Mouse (Mus musculus) olfactory bulb, adult 2 months (tissue): ENCODE measurements around the gene Sept4. TPM values are rescaled to one million over a fixed set of nuclear protein-coding genes. Genes with fewer than 3 reads are reported as not detected.

Experiments
- H3K27ac ChIP-seq: fragments of 200-500 bp; 2 replicates; pipeline ENCODE4 v1.5.1; 2012; ENCODE audit warnings: low read depth, low read length; ENCODE audit not compliant: insufficient read depth
- H3K4me1 ChIP-seq: fragments of 200-500 bp; 2 replicates; pipeline ENCODE4 v1.6.1; 2012; ENCODE audit warnings: low read length; ENCODE audit not compliant: control insufficient read depth, insufficient read depth
- H3K4me3 ChIP-seq: fragments of 200-500 bp; 2 replicates; pipeline ENCODE4 v1.5.1; 2012; ENCODE audit warnings: mild to moderate bottlenecking, low read depth, low read length, moderate library complexity; ENCODE audit not compliant: insufficient read depth
- CTCF ChIP-seq: fragments of 200-500 bp; IDR thresholded peaks from 2 replicates; pipeline ENCODE4 v1.5.1; 2012; ENCODE audit warnings: low read depth, mild to moderate bottlenecking, low read length, moderate library complexity; ENCODE audit not compliant: insufficient read depth
- POLR2A ChIP-seq: fragments of 200-500 bp; IDR thresholded peaks from 2 replicates; pipeline ENCODE4 v1.6.1; 2012; ENCODE audit warnings: mild to moderate bottlenecking, low read depth, low read length, moderate library complexity; ENCODE audit not compliant: insufficient read depth
- WGBS: fragments of 180-500 bp; shearing (Covaris S2); methylation state at CpG from one replicate; pipeline ENCODE4 v1.1.7; 2018; 5-methylcytosine and 5-hydroxymethylcytosine counted together
- polyA plus RNA-seq: library from polyadenylated mRNA; stranded (reverse); fragments of >200 nt; gene quantifications from 2 replicates; pipeline ENCODE4 v1.2.4, GENCODE M21; 2012; ENCODE audit warnings: low replicate concordance; ENCODE audit not compliant: missing spikeins, insufficient read depth, insufficient read length

Gene Sept4
- polyA plus RNA-seq, 1 experiment, result not detected

- Histone ChIP-seq H3K27ac (no peak overlapping the region), H3K4me3 (no peak overlapping the region), H3K4me1 (peaks cover 28% of the 10 kb centered on the region)
- 83% methylated on average over 10 of the region's 10 CpGs for WGBS
- TF ChIP-seq CTCF, result no peak
- TF ChIP-seq POLR2A, result no peak
Measured at GRCm38 (mm10) chr11:87584711-87585505, 16.2 kb downstream of the Sept4 start.

- H3K4me1 ChIP-seq, result peaks cover 10% of the 10 kb centered on the region; the same call in 1 of the 2 replicates
- no peak overlapping the region for H3K27ac ChIP-seq
- no peak for TF ChIP-seq CTCF
- TF ChIP-seq POLR2A, result no peak
- no peak overlapping the region for H3K4me3 ChIP-seq
- 89% methylated on average over 5 of the region's 5 CpGs for WGBS
Measured at GRCm38 (mm10) chr11:87587211-87587874, 18.6 kb downstream of the Sept4 start.

GRCm38 (mm10) chr11:87589605-87590004, 20.9 kb downstream of the Sept4 start:
- TF ChIP-seq POLR2A, result no peak
- TF ChIP-seq CTCF, result no peak
- H3K27ac ChIP-seq, result no peak overlapping the region
- 90% methylated on average over 8 of the region's 8 CpGs for WGBS

GRCm38 (mm10) chr11:87590841-87591525, 22.3 kb downstream of the Sept4 start:
- Histone ChIP-seq H3K27ac (peak overlapping the region; percentile 56), H3K4me3 (peak overlapping the region; percentile 58), H3K4me1 (peaks cover 24% of the 10 kb centered on the region)
- 1% methylated on average over 25 of the region's 25 CpGs for WGBS
- TF ChIP-seq POLR2A (no peak), CTCF (no peak)

More at GRCm38 (mm10) chr11:87589605-87590004, 20.9 kb downstream of the Sept4 start:
- H3K4me3 ChIP-seq, result no peak overlapping the region
- H3K4me1 ChIP-seq, result peaks cover 16% of the 10 kb centered on the region

- TF ChIP-seq POLR2A, result peak; percentile 64; the same call in 1 of the 2 replicates
- no peak for TF ChIP-seq CTCF
- WGBS, result under 1% methylated on average over 61 of the region's 61 CpGs
- H3K4me3 ChIP-seq, result peak within 1 kb of the TSS; percentile 81
- H3K4me1 ChIP-seq, result peaks cover 28% of the 10 kb centered on the region
- H3K27ac ChIP-seq, result peak within 1 kb of the TSS; percentile 72
Measured at GRCm38 (mm10) chr11:87591526-87592353, 23.0 kb downstream of the Sept4 start, which contains the start of gene Mtmr4. Gene Mtmr4, plus strand, starts transcription at chr11:87592162.

GRCm38 (mm10) chr11:87592354-87592695, 23.6 kb downstream of the Sept4 start:
- Histone ChIP-seq H3K4me1 (peaks cover 33% of the 10 kb centered on the region), H3K27ac (peak overlapping the region; percentile 72), H3K4me3 (peak overlapping the region; percentile 81)
- no peak for TF ChIP-seq CTCF
- no peak for TF ChIP-seq POLR2A
- WGBS, result under 1% methylated on average over 15 of the region's 15 CpGs

- 31% methylated on average over 13 of the region's 13 CpGs for WGBS
- Histone ChIP-seq H3K4me1 (peaks cover 35% of the 10 kb centered on the region), H3K27ac (peak overlapping the region; percentile 72), H3K4me3 (peak overlapping the region; percentile 81)
- TF ChIP-seq POLR2A (no peak), CTCF (no peak)
Measured at GRCm38 (mm10) chr11:87592713-87593598, 24.3 kb downstream of the Sept4 start.

GRCm38 (mm10) chr11:87595327-87595841, 26.7 kb downstream of the Sept4 start:
- TF ChIP-seq CTCF (no peak), POLR2A (peak; percentile 73)
- WGBS, result 2% methylated on average over 37 of the region's 37 CpGs

More at GRCm38 (mm10) chr11:87595327-87595841, 26.7 kb downstream of the Sept4 start:
- H3K4me3 ChIP-seq, result peak overlapping the region; percentile 84
- H3K27ac ChIP-seq, result peak overlapping the region; percentile 65
- H3K4me1 ChIP-seq, result peaks cover 37% of the 10 kb centered on the region
